Mouse (Mus musculus): ENCODE data around the gene Gfi1. TPM values are rescaled to one million over a fixed set of nuclear protein-coding genes. Genes with fewer than 3 reads are reported as not detected.
A peak's percentile ranks its signal among the peaks of the same experiment; 100 is the strongest.

Gene Gfi1
- total RNA-seq (2014; rRNA removed) (not detected in 2 replicates), polyA plus RNA-seq (2015; fragmentation: Nextera tagmentation; extraction: Ambion mirVana) (not detected in 2 replicates)

GRCm38 (mm10) chr5:107725435-107726261 lies at the start of gene Gfi1:
Gene Gfi1, minus strand, starts transcription at chr5:107726036.
- no peaks in the 10 kb centered on the region for H3K9me3 ChIP-seq (ENCODE audit: low read length)
- H3K27ac ChIP-seq (ENCODE audit: low read depth, low read length), result no peak within 1 kb of the TSS
- H3K36me3 ChIP-seq (ENCODE audit: insufficient read depth), result no peaks in the 10 kb centered on the region
- DNase-seq (peak; percentile 14), ATAC-seq (no peak)
- peak within 1 kb of the TSS; percentile 26 for H3K4me2 ChIP-seq (ENCODE audit: low read depth)
- no peak within 1 kb of the TSS for H3K9ac ChIP-seq
- 0 out of 2 replicates have a peak, but pooled peaks cover 8% of the 10 kb centered on the region for H3K4me1 ChIP-seq (ENCODE audit: insufficient read depth)
- TF ChIP-seq CTCF (IDR thresholded peaks at IDR 0.05; ENCODE audit: low read depth), result no peak
- WGBS, result 2% methylated on average over 41 of the region's 41 CpGs
- H3K4me3 ChIP-seq (ENCODE audit: low read depth, low read length), result peak within 1 kb of the TSS; percentile 14
- H3K27me3 ChIP-seq (ENCODE audit: insufficient read depth, low read length), result peaks cover 79% of the 10 kb centered on the region

- Histone ChIP-seq H3K4me3 (ENCODE audit: low read depth, low read length) (no peak overlapping the region), H3K9ac (no peak overlapping the region), H3K36me3 (ENCODE audit: insufficient read depth) (no peaks in the 10 kb centered on the region), H3K27me3 (ENCODE audit: insufficient read depth, low read length) (no peaks in the 10 kb centered on the region), H3K27ac (ENCODE audit: low read depth, low read length) (no peak overlapping the region), H3K4me1 (ENCODE audit: insufficient read depth) (no peaks in the 10 kb centered on the region), H3K4me2 (ENCODE audit: low read depth) (no peak overlapping the region), H3K9me3 (ENCODE audit: low read length) (no peaks in the 10 kb centered on the region)
- no peak for TF ChIP-seq CTCF (IDR thresholded peaks at IDR 0.05; ENCODE audit: low read depth)
- ATAC-seq, result no peak
- no peak for DNase-seq
- WGBS, result 90% methylated on average over 5 of the region's 5 CpGs
These were observed 46.2 kb upstream of the Gfi1 start for GRCm38 (mm10) chr5:107772049-107772448.

GRCm38 (mm10) chr5:107768224-107768623 lies 42.4 kb upstream of the Gfi1 start:
- H3K27ac ChIP-seq (ENCODE audit: low read depth, low read length), result no peak overlapping the region
- DNase-seq, result no peak
- H3K9me3 ChIP-seq (ENCODE audit: low read length), result no peaks in the 10 kb centered on the region
- 95% methylated on average over 1 of the region's 1 CpGs for WGBS
- TF ChIP-seq CTCF (IDR thresholded peaks at IDR 0.05; ENCODE audit: low read depth), result no peak
- H3K27me3 ChIP-seq (ENCODE audit: insufficient read depth, low read length), result no peaks in the 10 kb centered on the region
- no peak overlapping the region for H3K4me3 ChIP-seq (ENCODE audit: low read depth, low read length)
- H3K4me2 ChIP-seq (ENCODE audit: low read depth), result no peak overlapping the region
- ATAC-seq, result no peak
- H3K9ac ChIP-seq, result no peak overlapping the region
- H3K36me3 ChIP-seq (ENCODE audit: insufficient read depth), result no peaks in the 10 kb centered on the region
- H3K4me1 ChIP-seq (ENCODE audit: insufficient read depth), result no peaks in the 10 kb centered on the region

GRCm38 (mm10) chr5:107765946-107766345 lies 40.1 kb upstream of the Gfi1 start:
- H3K27ac ChIP-seq (ENCODE audit: low read depth, low read length), result no peak overlapping the region
- H3K27me3 ChIP-seq (ENCODE audit: insufficient read depth, low read length), result no peaks in the 10 kb centered on the region
- H3K4me1 ChIP-seq (ENCODE audit: insufficient read depth), result no peaks in the 10 kb centered on the region
- no peak overlapping the region for H3K4me2 ChIP-seq (ENCODE audit: low read depth)
- DNase-seq (no peak), ATAC-seq (no peak)
- 97% methylated on average over 4 of the region's 4 CpGs for WGBS
- H3K9me3 ChIP-seq (ENCODE audit: low read length), result no peaks in the 10 kb centered on the region
- TF ChIP-seq CTCF (IDR thresholded peaks at IDR 0.05; ENCODE audit: low read depth), result no peak
- H3K4me3 ChIP-seq (ENCODE audit: low read depth, low read length), result no peak overlapping the region
- no peak overlapping the region for H3K9ac ChIP-seq
- H3K36me3 ChIP-seq (ENCODE audit: insufficient read depth), result no peaks in the 10 kb centered on the region; the same call in 1 of the 2 replicates

- DNase-seq (no peak), ATAC-seq (no peak)
- H3K27me3 ChIP-seq (ENCODE audit: insufficient read depth, low read length), result no peaks in the 10 kb centered on the region
- no peaks in the 10 kb centered on the region for H3K4me1 ChIP-seq (ENCODE audit: insufficient read depth)
- no peak overlapping the region for H3K27ac ChIP-seq (ENCODE audit: low read depth, low read length)
- no peak for TF ChIP-seq CTCF (IDR thresholded peaks at IDR 0.05; ENCODE audit: low read depth)
- no peak overlapping the region for H3K9ac ChIP-seq
- WGBS, result 78% methylated on average over 1 of the region's 1 CpGs
- H3K4me3 ChIP-seq (ENCODE audit: low read depth, low read length), result no peak overlapping the region
- H3K9me3 ChIP-seq (ENCODE audit: low read length), result no peaks in the 10 kb centered on the region
- no peak overlapping the region for H3K4me2 ChIP-seq (ENCODE audit: low read depth)
- H3K36me3 ChIP-seq (ENCODE audit: insufficient read depth), result no peaks in the 10 kb centered on the region; the same call in 1 of the 2 replicates
These were observed 38.6 kb upstream of the Gfi1 start for GRCm38 (mm10) chr5:107764486-107764885.

- no peak overlapping the region for H3K4me2 ChIP-seq (ENCODE audit: low read depth)
- no peak for TF ChIP-seq CTCF (IDR thresholded peaks at IDR 0.05; ENCODE audit: low read depth)
- H3K4me1 ChIP-seq (ENCODE audit: insufficient read depth), result no peaks in the 10 kb centered on the region
- H3K36me3 ChIP-seq (ENCODE audit: insufficient read depth), result no peaks in the 10 kb centered on the region; the same call in 1 of the 2 replicates
- no peak overlapping the region for H3K27ac ChIP-seq (ENCODE audit: low read depth, low read length)
- DNase-seq (no peak), ATAC-seq (no peak)
- H3K27me3 ChIP-seq (ENCODE audit: insufficient read depth, low read length), result no peaks in the 10 kb centered on the region
- H3K9me3 ChIP-seq (ENCODE audit: low read length), result no peaks in the 10 kb centered on the region
- H3K4me3 ChIP-seq (ENCODE audit: low read depth, low read length), result no peak overlapping the region
- no peak overlapping the region for H3K9ac ChIP-seq
These were observed 37.8 kb upstream of the Gfi1 start for GRCm38 (mm10) chr5:107763674-107764073.

GRCm38 (mm10) chr5:107759121-107759520 lies 33.3 kb upstream of the Gfi1 start:
- Histone ChIP-seq H3K4me2 (ENCODE audit: low read depth) (no peak overlapping the region), H3K4me3 (ENCODE audit: low read depth, low read length) (no peak overlapping the region), H3K36me3 (ENCODE audit: insufficient read depth) (no peaks in the 10 kb centered on the region; the same call in 1 of the 2 replicates), H3K27ac (ENCODE audit: low read depth, low read length) (no peak overlapping the region), H3K9me3 (ENCODE audit: low read length) (no peaks in the 10 kb centered on the region), H3K4me1 (ENCODE audit: insufficient read depth) (no peaks in the 10 kb centered on the region), H3K9ac (no peak overlapping the region), H3K27me3 (ENCODE audit: insufficient read depth, low read length) (no peaks in the 10 kb centered on the region)
- no peak for ATAC-seq
- 68% methylated on average over 5 of the region's 5 CpGs for WGBS
- no peak for TF ChIP-seq CTCF (IDR thresholded peaks at IDR 0.05; ENCODE audit: low read depth)
- DNase-seq, result no peak
